Mouse (Mus musculus) lung, adult 2 months (tissue): Measurements from ENCODE around the gene Tdgf1.

Experiments used
- CTCF ChIP-seq: fragments of 200-500 bp; IDR thresholded peaks from 2 replicates; pipeline ENCODE4 v1.5.1; 2011; ENCODE audit warnings: mild to moderate bottlenecking, low read length, control low read depth; ENCODE audit not compliant: insufficient read depth
- POLR2A ChIP-seq: fragments of 200-500 bp; IDR thresholded peaks from 2 replicates; pipeline ENCODE4 v1.6.1; 2011; ENCODE audit warnings: low read depth, mild to moderate bottlenecking, control low read depth, low read length, borderline replicate concordance; ENCODE audit errors: extremely low read depth

GRCm38 (mm10) chr9:110896595-110896994 is 49.4 kb downstream of the Tdgf1 start:
- TF ChIP-seq POLR2A (no peak), CTCF (no peak)
